Mouse (Mus musculus) E14TG2a.4 (cell line): ENCODE data around the gene C3.

Experiments
- CTCF ChIP-seq: conservative IDR thresholded peaks from 2 replicates; pipeline ENCODE4 v1.5.1; 2014; ENCODE audit warnings: low read length
- NANOG ChIP-seq: IDR thresholded peaks from 2 replicates; pipeline ENCODE4 v1.6.1; 2014; ENCODE audit warnings: borderline replicate concordance, low read length, mixed read lengths

- TF ChIP-seq CTCF: peak; percentile 68
- no peak for TF ChIP-seq NANOG
These were observed 60.8 kb downstream of the C3 start for GRCm38 (mm10) chr17:57166800-57167791.
